Mouse (Mus musculus): ENCODE data around the gene Pdp2. TPM values are rescaled to one million over a fixed set of nuclear protein-coding genes. Genes with fewer than 3 reads are reported as not detected.

Gene Pdp2
- total and polyA plus RNA-seq, 3 experiments, result 4.4 to 22.8 (median 14.2) TPM

DNA sequence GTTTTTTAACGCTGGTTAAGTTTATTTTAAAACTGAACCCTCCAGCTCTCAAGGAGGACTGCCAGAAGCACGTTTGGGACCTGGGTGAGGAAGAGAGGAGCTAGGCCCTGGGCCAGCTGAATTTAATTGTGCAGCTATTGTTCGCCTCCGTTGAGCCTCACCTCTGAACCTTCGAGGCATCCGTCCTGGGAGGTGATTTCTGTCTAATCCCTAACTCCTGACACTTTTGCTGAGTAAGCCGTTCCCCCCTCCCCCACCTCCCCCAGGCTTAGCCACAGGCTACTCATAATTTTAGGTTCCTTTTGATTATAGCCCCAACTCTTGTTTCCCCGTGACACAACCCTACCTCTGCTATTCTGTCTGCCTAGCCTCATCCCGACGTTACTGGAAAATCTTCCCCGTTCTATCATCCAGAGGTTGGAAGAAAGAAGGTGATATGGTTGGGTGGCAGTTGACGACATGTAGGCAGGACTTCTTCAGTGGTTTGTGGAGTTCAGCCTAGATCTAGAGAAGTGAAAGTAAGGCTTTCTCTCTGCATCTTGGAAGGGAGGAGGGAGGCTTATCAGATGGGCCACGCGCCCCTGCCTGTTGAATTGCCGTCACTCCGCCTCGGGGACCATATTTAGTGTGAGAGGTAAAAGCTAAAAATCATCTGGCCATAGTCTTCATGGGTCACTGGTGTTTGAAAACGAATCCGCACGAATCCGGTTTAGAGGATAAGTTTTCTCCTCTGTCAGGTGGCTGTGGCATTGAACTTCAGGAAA, 4.7 kb downstream of the Pdp2 start:
- Histone ChIP-seq H3K4me1 (ENCODE audit: insufficient read depth, low read depth, low read length) (peaks cover 59% of the 10 kb centered on the region), H3K36me3 (replicated peaks) (peaks cover 66% of the 10 kb centered on the region), H3K9me3 (replicated peaks) (no peaks in the 10 kb centered on the region), H3K4me3 (ENCODE audit: low read depth, low read length) (peak overlapping the region; percentile 59; the same call in 1 of the 2 replicates), H3K27me3 (ENCODE audit: insufficient read depth, low read length) (no peaks in the 10 kb centered on the region)
- peak; percentile 64 for DNase-seq (ENCODE audit: low spot score)
- ATAC-seq (ENCODE audit: extremely low read depth, insufficient number of reproducible peaks, low FRiP score, poor library complexity, severe bottlenecking), result peak; percentile 16; the same call in 1 of the 2 replicates
- no peak for TF ChIP-seq CTCF (IDR thresholded peaks at IDR 0.05; ENCODE audit: low read depth, low read length)
- no peak for TF ChIP-seq POLR2AphosphoS5 (IDR thresholded peaks at IDR 0.05; ENCODE audit: insufficient replicate concordance, low read depth, low read length)
- TF ChIP-seq GATA1 (IDR thresholded peaks at IDR 0.05; ENCODE audit: borderline replicate concordance, low read length), result no peak
- no peak for TF ChIP-seq TAL1 (conservative IDR thresholded peaks at IDR 0.05; ENCODE audit: low read depth, low read length)
- TF ChIP-seq GATA2 (IDR thresholded peaks at IDR 0.05; ENCODE audit: borderline replicate concordance, low read depth, low read length), result no peak

DNA sequence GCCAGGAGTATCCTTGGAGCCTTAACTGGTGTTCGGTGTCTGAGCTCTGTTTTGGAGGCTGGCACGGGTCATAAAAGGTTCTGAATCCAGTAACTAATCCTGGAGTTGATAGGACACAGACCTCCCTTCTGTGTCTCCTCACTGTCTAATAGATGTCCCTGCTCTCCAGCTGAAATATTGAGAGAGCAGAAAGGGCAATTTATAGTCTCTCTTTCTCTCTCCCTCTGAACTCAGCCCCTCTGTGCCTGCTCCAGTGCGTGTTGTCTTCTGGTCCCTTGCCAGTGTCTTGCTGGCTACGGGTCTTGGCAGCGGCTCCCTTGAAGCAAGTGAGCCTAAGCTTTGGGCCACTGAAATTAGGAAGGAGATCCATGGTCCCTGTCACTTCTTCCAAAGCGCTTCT, 6.4 kb downstream of the Pdp2 start:
- ATAC-seq (ENCODE audit: extremely low read depth, insufficient number of reproducible peaks, low FRiP score, poor library complexity, severe bottlenecking), result no peak
- H3K36me3 ChIP-seq (replicated peaks), result peaks cover 63% of the 10 kb centered on the region
- H3K4me1 ChIP-seq (ENCODE audit: insufficient read depth, low read depth, low read length), result peaks cover 54% of the 10 kb centered on the region
- H3K27me3 ChIP-seq (ENCODE audit: insufficient read depth, low read length), result peaks cover 7% of the 10 kb centered on the region
- no peak overlapping the region for H3K4me3 ChIP-seq (ENCODE audit: low read depth, low read length)
- no peak for DNase-seq (ENCODE audit: low spot score)
- no peaks in the 10 kb centered on the region for H3K9me3 ChIP-seq (replicated peaks)
- no peak for TF ChIP-seq GATA1 (IDR thresholded peaks at IDR 0.05; ENCODE audit: borderline replicate concordance, low read length)
- no peak for TF ChIP-seq TAL1 (conservative IDR thresholded peaks at IDR 0.05; ENCODE audit: low read depth, low read length)
- TF ChIP-seq POLR2AphosphoS5 (IDR thresholded peaks at IDR 0.05; ENCODE audit: insufficient replicate concordance, low read depth, low read length), result no peak
- TF ChIP-seq GATA2 (IDR thresholded peaks at IDR 0.05; ENCODE audit: borderline replicate concordance, low read depth, low read length), result no peak
- TF ChIP-seq CTCF (IDR thresholded peaks at IDR 0.05; ENCODE audit: low read depth, low read length), result no peak

DNA sequence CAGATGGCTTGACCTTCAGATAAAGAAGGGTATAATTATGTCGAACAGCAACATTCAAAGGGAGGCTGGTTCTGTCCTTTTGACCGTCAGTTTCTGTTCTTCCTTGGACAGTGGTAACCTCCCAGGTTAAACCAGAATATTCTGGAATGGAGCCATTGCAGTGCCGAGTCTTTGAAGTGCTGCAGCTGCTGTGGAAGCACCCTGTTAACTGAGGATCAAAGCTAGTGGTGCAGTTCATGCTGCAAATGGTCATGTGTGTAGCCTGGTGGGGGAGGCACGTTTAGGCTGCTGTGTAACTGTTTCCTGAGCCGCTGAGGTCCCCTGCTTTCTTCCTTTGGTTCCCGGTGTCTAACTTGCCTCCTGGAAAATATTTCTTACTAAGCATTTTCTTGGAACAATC, 7.2 kb downstream of the Pdp2 start:
- H3K4me3 ChIP-seq (ENCODE audit: low read depth, low read length), result no peak overlapping the region
- H3K27me3 ChIP-seq (ENCODE audit: insufficient read depth, low read length), result peaks cover 7% of the 10 kb centered on the region
- TF ChIP-seq TAL1 (conservative IDR thresholded peaks at IDR 0.05; ENCODE audit: low read depth, low read length) (no peak), CTCF (IDR thresholded peaks at IDR 0.05; ENCODE audit: low read depth, low read length) (no peak), POLR2AphosphoS5 (IDR thresholded peaks at IDR 0.05; ENCODE audit: insufficient replicate concordance, low read depth, low read length) (no peak), GATA1 (IDR thresholded peaks at IDR 0.05; ENCODE audit: borderline replicate concordance, low read length) (no peak), GATA2 (IDR thresholded peaks at IDR 0.05; ENCODE audit: borderline replicate concordance, low read depth, low read length) (no peak)
- peaks cover 56% of the 10 kb centered on the region for H3K36me3 ChIP-seq (replicated peaks)
- no peak for DNase-seq (ENCODE audit: low spot score)
- no peaks in the 10 kb centered on the region for H3K9me3 ChIP-seq (replicated peaks)
- no peak for ATAC-seq (ENCODE audit: extremely low read depth, insufficient number of reproducible peaks, low FRiP score, poor library complexity, severe bottlenecking)
- peaks cover 56% of the 10 kb centered on the region for H3K4me1 ChIP-seq (ENCODE audit: insufficient read depth, low read depth, low read length)

DNA sequence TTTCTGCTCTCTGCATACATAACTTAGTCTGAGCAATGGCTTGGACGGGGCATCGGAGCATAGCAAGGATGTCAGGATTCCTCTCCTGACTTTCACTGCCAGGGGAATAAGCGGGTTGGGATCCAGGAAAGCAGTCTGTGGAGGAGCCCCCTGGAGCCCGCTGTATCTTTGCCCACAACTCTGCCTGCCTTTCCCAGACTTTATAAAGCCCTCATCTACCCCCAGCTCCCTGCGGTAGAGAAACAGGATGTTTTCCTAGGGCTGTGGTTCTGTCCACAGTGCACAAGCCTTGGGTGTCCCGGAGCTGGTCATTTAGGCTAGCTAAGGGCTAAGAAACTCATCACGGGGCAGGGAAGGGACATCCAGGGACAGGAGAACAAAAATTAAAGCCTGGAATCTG, 10.1 kb downstream of the Pdp2 start:
- H3K27me3 ChIP-seq (ENCODE audit: insufficient read depth, low read length), result peaks cover 13% of the 10 kb centered on the region
- peaks cover 29% of the 10 kb centered on the region for H3K36me3 ChIP-seq (replicated peaks)
- no peak overlapping the region for H3K4me3 ChIP-seq (ENCODE audit: low read depth, low read length)
- peaks cover 29% of the 10 kb centered on the region for H3K4me1 ChIP-seq (ENCODE audit: insufficient read depth, low read depth, low read length)
- H3K9me3 ChIP-seq (replicated peaks), result no peaks in the 10 kb centered on the region
- no peak for ATAC-seq (ENCODE audit: extremely low read depth, insufficient number of reproducible peaks, low FRiP score, poor library complexity, severe bottlenecking)
- TF ChIP-seq GATA2 (IDR thresholded peaks at IDR 0.05; ENCODE audit: borderline replicate concordance, low read depth, low read length) (no peak), GATA1 (IDR thresholded peaks at IDR 0.05; ENCODE audit: borderline replicate concordance, low read length) (no peak), POLR2AphosphoS5 (IDR thresholded peaks at IDR 0.05; ENCODE audit: insufficient replicate concordance, low read depth, low read length) (no peak), TAL1 (conservative IDR thresholded peaks at IDR 0.05; ENCODE audit: low read depth, low read length) (no peak), CTCF (IDR thresholded peaks at IDR 0.05; ENCODE audit: low read depth, low read length) (no peak)
- no peak for DNase-seq (ENCODE audit: low spot score)

DNA sequence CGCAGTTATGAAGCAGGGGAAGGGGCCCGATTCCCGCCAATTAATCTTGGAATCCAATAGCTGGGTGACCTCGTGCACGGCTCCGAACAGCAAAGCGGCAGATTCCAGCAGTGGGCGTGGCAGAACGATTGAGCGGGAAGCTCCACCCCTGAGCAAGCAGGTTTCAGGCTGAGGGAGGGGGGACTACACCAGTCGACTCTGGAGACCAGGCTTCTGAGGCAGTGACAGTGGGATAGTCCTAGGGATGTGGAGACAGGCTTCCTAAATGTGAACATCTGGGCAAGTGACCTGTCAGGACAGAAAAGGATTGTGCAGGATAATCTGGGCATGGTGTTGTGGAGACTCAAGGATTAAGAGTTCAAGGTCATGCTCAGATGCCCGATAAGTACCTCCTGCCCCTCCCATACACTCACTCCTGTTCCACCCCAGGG, 10.7 kb downstream of the Pdp2 start:
- Histone ChIP-seq H3K27me3 (ENCODE audit: insufficient read depth, low read length) (peaks cover 13% of the 10 kb centered on the region), H3K4me1 (ENCODE audit: insufficient read depth, low read depth, low read length) (peaks cover 25% of the 10 kb centered on the region), H3K4me3 (ENCODE audit: low read depth, low read length) (no peak overlapping the region), H3K9me3 (replicated peaks) (no peaks in the 10 kb centered on the region), H3K36me3 (replicated peaks) (peaks cover 24% of the 10 kb centered on the region)
- DNase-seq (ENCODE audit: low spot score) (no peak), ATAC-seq (ENCODE audit: extremely low read depth, insufficient number of reproducible peaks, low FRiP score, poor library complexity, severe bottlenecking) (no peak)
- no peak for TF ChIP-seq TAL1 (conservative IDR thresholded peaks at IDR 0.05; ENCODE audit: low read depth, low read length)
- no peak for TF ChIP-seq GATA1 (IDR thresholded peaks at IDR 0.05; ENCODE audit: borderline replicate concordance, low read length)

DNA sequence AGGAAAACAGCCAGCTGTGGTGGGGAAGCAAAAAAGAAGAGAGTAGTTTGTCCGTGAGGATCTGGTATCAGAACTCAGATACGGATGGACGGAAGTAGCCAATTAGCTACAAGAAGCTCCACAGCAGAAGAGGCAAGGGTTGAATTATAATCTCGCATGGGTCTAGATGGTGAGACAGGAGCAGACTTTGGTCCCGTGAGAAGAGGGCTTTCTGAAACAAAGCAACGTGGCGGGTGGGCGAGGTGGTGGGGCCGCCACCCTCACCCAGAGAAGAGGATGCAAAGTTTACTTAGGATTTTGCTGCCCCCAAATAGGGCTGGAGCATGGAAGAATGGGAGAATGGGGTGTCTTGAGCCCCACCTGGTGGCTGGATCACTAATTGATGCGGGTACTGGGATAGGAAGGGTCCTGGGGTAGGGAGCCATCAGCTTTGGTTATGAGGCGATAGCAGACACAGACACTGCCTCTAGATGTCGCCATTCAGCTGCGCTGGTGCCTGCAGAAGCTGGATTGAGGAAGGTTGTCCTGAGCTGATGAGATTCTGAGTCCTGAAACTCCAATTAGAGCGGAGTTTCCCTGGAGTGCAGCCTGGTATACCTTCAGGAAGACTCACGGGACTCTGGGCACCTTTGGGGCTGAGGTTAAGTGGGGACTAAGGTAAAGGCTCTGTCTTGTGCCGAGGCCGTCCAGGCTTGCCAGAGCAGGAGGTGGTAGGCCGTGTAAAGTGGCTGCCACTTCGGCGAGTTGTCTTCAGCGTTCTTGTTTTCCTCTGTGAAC, 11.4 kb downstream of the Pdp2 start:
- TF ChIP-seq CTCF (IDR thresholded peaks at IDR 0.05; ENCODE audit: low read depth, low read length), result peak; percentile 87
- no peak for TF ChIP-seq GATA1 (IDR thresholded peaks at IDR 0.05; ENCODE audit: borderline replicate concordance, low read length)
- no peak for TF ChIP-seq TAL1 (conservative IDR thresholded peaks at IDR 0.05; ENCODE audit: low read depth, low read length)
- TF ChIP-seq POLR2AphosphoS5 (IDR thresholded peaks at IDR 0.05; ENCODE audit: insufficient replicate concordance, low read depth, low read length), result no peak
- ATAC-seq (ENCODE audit: extremely low read depth, insufficient number of reproducible peaks, low FRiP score, poor library complexity, severe bottlenecking) (peak; percentile 86), DNase-seq (ENCODE audit: low spot score) (peak; percentile 87)
- Histone ChIP-seq H3K4me1 (ENCODE audit: insufficient read depth, low read depth, low read length) (peaks cover 21% of the 10 kb centered on the region), H3K9me3 (replicated peaks) (no peaks in the 10 kb centered on the region), H3K27me3 (ENCODE audit: insufficient read depth, low read length) (peaks cover 19% of the 10 kb centered on the region), H3K36me3 (replicated peaks) (peaks cover 17% of the 10 kb centered on the region), H3K4me3 (ENCODE audit: low read depth, low read length) (no peak overlapping the region; the same call in 1 of the 2 replicates)
